Mouse (Mus musculus): ENCODE results near the gene Nipal3.

DNA sequence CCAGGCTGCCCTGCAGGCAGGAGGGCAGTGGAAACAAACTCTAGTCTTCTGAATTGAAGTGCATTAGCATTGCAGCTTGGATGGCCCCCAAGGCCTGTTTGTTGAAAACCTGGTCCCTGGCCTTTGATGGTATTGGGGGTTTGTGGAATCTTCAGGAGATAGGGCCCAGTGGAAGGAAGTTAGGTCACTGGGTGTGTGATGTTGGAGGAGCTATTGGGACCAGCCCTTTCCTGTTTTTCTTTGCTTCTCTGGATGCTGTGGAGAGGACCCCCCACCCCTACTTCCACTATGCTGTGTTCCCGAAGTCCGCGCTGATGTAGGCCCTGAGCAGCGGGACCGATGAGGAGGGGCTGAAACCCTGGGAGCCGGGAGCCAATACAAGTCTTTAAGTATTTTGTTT, 3.3 kb upstream of the Nipal3 start:
- TF ChIP-seq CTCF (IDR thresholded peaks at IDR 0.05) (no peak), EP300 (IDR thresholded peaks at IDR 0.05; ENCODE audit: insufficient read depth, low read depth, low read length) (0 out of 2 replicates have a peak, but pooled peaks have one; percentile 19)

All from heart, adult 2 months (tissue).